Mouse (Mus musculus) hematopoietic stem cell, adult 5-6 weeks (primary cell): ENCODE measurements around the gene Ptprcap. TPM values are rescaled to one million over a fixed set of nuclear protein-coding genes. Genes with fewer than 3 reads are reported as not detected.
"Not testable (repeated sequence)": the region's sequence is repeated elsewhere in the genome, so short reads cannot be mapped to it uniquely, and the experiment has no call there.

Source experiments
- ATAC-seq, 2 experiments: fragments of 125-278 bp in 1 of 2; replicated peaks in 1 of 2; 2 replicates each; pipeline ENCODE4 v1.8.0; 2016 to 2017; ENCODE audit warnings: inconsistent platforms in 2 of 2, mild to moderate bottlenecking in 2 of 2, moderate number of reproducible peaks in 2 of 2, low read depth in 1 of 2, moderate TSS enrichment in 1 of 2; ENCODE audit not compliant: low FRiP score in 2 of 2, poor library complexity in 2 of 2, severe bottlenecking in 2 of 2, insufficient read depth in 1 of 2, low TSS enrichment in 1 of 2
- total RNA-seq: library from RNA; stranded (forward); fragments of 172-1452, 232-1000 nt; gene quantifications from 2 replicates; pipeline ENCODE4 v1.2.3, GENCODE M21; 2017

The Ptprcap gene
- total RNA-seq: 229 and 295 TPM in 2 replicates

GRCm38 (mm10) chr19:4153232-4153654 is at the start of gene Ptprcap:
Gene Ptprcap, plus strand, starts transcription at chr19:4153604.
- no peak for ATAC-seq

- ATAC-seq: no peak
These were observed 49.6 kb upstream of the Ptprcap start for GRCm38 (mm10) chr19:4103792-4104191.

GRCm38 (mm10) chr19:4104675-4105194 is 48.7 kb upstream of the Ptprcap start:
- ATAC-seq: no peak

GRCm38 (mm10) chr19:4106654-4107053 is 46.8 kb upstream of the Ptprcap start:
- ATAC-seq: no peak

- no peak for ATAC-seq
These were observed 44.9 kb upstream of the Ptprcap start for GRCm38 (mm10) chr19:4108535-4108934.

- no peak for ATAC-seq
These were observed 41.1 kb upstream of the Ptprcap start for GRCm38 (mm10) chr19:4112063-4112960.

GRCm38 (mm10) chr19:4113186-4113805 is 40.1 kb upstream of the Ptprcap start:
- peak; percentile 86 to 88 for ATAC-seq

- ATAC-seq: peak; percentile 57 to 59
These were observed 39.6 kb upstream of the Ptprcap start for GRCm38 (mm10) chr19:4113806-4114230.

- ATAC-seq: no peak
These were observed 38.9 kb upstream of the Ptprcap start for GRCm38 (mm10) chr19:4114551-4114950.

GRCm38 (mm10) chr19:4115144-4115543 is 38.3 kb upstream of the Ptprcap start:
- ATAC-seq: no peak

- ATAC-seq: no peak
These were observed 37.6 kb upstream of the Ptprcap start for GRCm38 (mm10) chr19:4115816-4116215.

GRCm38 (mm10) chr19:4117006-4117405 is 36.4 kb upstream of the Ptprcap start:
- ATAC-seq: no peak

- ATAC-seq: no peak
These were observed 35.1 kb upstream of the Ptprcap start for GRCm38 (mm10) chr19:4118350-4118749.

- no peak for ATAC-seq
These were observed 33.5 kb upstream of the Ptprcap start for GRCm38 (mm10) chr19:4119716-4120487.

- ATAC-seq: no peak
These were observed 32.9 kb upstream of the Ptprcap start for GRCm38 (mm10) chr19:4120496-4120895.

GRCm38 (mm10) chr19:4121097-4121805 is 32.2 kb upstream of the Ptprcap start:
- peak; percentile 70 to 81 for ATAC-seq

GRCm38 (mm10) chr19:4121896-4122295 is 31.5 kb upstream of the Ptprcap start:
- not testable (repeated sequence) for ATAC-seq
